Mouse (Mus musculus): ENCODE results near the gene Hist1h2bf.
"Not testable (repeated sequence)": the region's sequence is repeated elsewhere in the genome, so short reads cannot be mapped to it uniquely, and the experiment has no call there.

Hist1h2bf gene

DNA sequence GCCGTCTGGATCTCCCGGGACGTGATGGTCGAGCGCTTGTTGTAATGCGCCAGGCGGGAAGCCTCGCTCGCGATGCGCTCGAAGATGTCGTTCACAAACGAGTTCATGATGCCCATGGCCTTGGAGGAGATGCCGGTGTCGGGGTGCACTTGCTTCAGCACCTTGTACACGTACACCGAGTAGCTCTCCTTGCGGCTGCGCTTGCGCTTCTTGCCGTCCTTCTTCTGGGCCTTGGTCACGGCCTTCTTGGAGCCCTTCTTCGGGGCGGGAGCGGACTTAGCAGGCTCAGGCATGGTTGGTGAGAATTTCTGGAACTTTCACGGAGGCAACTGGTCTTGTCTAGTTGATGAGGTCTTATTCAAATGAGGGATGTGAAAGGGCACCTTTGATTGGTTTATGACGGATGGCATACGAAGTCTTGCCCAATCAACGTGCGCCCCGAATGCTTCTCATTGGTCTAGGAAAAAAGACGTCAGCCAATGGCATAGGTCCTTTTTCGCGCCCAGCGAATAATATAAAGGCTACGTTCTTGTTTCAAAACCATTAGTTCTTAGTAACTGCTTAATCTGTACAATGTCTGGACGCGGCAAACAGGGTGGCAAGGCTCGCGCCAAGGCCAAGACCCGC, at the start of gene Hist1h2bf, which contains the start of gene Hist1h2ad:
Gene Hist1h2bf (minus strand): TSS at position 299 of the 627 bp plus-strand sequence.
Gene Hist1h2ad (plus strand): TSS at position 484 of the 627 bp plus-strand sequence.
- DNase-seq, result peak; percentile 82 to 90

DNA sequence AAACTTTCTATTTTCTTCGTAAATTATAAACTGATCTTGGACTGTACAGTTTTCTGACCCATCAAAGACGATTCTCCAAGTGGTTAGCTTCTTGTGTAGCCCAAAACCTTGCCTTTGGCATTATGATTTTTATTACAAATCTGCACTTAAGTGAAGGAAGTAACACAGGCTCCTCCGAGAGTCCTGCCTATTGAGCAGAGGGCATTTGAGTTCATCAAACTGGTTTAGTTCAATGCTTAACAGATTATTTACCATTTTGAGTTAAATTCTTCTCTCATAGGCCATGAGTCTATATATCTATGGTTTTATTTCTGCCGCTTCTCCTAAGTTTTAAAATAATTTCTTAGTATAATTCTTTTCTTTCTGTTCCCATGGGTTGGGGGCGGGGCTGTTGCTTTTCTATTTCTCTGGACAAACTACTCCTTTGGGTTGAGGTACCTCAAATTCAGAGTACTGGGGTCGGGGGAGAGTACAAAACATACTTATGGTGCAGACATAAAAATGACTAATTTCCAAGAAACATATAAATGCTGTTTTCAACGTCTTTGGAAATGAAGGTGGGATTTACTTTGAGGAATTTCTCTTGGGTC, 49.0 kb upstream of the Hist1h2bf start:
- DNase-seq, result peak; percentile 10 to 52

GRCm38 (mm10) chr13:23622175-23622671, 48.2 kb upstream of the Hist1h2bf start, which contains the start of gene Hist1h1e:
Gene Hist1h1e (minus strand): TSS chr13:23622558.
- peak; percentile 91 to 93 for DNase-seq

DNA sequence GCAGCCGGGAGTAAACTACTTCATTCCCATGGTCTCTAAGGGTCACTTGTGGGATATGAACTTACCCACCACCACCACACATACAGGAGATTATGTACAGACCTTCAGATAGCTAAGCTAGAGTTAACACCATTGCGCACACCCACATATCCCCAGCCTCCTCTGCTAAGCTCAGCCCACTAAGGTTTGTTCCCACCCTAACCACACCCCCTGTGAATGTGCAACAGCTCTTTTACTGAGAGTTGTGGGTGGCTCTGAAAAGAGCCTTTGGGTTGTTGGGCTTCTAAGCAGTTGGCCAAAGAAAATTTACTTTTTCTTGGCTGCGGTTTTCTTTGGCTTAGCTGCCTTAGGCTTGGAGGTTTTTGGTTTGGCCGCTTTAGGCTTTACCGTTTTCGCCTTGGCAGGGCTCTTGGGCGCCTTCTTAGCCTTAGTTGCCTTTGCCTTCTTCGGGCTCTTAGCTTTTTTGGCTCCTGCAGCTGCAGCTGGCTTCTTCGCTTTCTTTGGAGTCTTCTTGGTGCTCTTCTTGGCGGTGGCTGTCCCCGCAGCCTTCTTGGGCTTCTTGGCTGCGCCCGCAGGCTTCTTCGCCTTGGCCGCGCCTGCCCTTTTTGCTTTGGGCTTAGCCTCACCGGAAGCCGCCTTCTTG, 47.7 kb upstream of the Hist1h2bf start:
- peak; percentile 73 to 81 for DNase-seq

- DNase-seq, result peak; percentile 73 to 88
Observed at GRCm38 (mm10) chr13:23620733-23621531, 46.9 kb upstream of the Hist1h2bf start, which contains the start of gene Hist1h2be. Gene Hist1h2be (minus strand): TSS chr13:23621124.

DNA sequence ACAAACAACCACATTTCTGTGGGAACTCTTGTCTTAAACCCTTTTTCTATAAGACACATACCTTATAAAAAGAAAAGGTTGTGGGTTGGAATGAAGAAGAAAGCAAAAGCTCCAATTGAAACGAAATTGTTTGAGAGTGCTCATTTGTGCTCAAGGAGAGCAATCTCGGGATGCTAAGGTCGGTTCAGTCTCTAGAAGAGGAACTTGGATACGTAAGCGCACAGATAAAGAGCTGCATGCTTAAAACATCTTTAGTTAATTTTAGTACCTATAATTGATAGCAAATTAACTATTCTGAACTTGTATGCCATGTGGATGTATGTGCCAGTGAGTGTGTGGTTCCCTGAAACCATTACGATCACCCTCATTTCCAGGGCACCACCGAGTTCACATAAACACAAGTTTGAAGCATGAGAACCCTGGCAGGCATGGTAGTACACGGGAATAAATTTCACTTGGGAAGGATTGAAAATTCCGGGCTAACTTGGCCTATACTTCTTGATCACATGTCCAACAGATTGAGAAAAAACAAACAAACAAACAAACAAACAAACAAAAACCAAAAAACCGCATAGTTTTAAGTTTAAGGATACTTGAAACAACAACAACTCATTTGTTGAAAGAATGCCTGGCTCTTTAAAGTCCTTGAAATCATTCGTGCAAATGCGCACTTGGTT, 46.2 kb upstream of the Hist1h2bf start:
- DNase-seq, result no peak

DNA sequence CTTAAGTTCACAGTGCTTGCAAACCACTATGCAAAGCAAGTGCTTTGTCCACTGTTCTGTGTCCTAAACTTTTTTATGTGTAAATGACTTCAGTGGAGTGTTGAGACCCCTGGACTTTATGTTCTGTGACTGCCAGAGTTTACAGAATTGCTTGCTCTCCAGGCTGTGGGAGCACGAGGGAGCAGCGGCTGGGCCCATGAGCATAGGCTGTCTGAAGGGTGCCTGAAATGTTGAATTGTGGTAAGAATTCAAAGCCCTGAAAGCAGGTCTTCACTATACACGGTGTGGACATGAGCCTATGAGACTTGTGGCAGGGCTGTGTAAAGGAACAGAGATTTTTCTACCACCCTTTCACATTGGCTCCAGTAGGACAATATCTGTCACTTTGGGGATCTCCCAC, 37.6 kb upstream of the Hist1h2bf start:
- DNase-seq, result no peak

DNA sequence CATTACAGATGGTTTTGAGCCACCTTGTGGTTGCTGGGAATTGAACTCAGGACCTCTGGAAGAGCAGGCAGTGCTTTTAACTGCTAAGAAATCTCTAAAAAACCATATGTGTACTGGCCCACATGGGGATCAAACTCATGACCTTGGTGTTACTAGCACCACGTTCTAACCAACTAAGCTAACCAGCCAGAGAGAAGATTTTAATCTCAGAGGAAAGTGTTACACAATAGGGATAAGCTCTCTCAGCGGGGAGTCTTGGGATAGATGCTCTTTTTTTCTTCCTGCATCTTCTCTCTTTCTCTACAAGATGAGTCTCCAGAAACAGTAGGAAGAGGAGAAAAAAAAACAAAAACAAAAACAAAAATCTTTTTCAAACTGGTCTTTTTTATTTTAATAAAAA, 36.4 kb upstream of the Hist1h2bf start:
- no peak for DNase-seq

- no peak for DNase-seq
Observed at GRCm38 (mm10) chr13:23609844-23610243, 35.8 kb upstream of the Hist1h2bf start.

GRCm38 (mm10) chr13:23609209-23609608, 35.2 kb upstream of the Hist1h2bf start:
- no peak for DNase-seq

DNA sequence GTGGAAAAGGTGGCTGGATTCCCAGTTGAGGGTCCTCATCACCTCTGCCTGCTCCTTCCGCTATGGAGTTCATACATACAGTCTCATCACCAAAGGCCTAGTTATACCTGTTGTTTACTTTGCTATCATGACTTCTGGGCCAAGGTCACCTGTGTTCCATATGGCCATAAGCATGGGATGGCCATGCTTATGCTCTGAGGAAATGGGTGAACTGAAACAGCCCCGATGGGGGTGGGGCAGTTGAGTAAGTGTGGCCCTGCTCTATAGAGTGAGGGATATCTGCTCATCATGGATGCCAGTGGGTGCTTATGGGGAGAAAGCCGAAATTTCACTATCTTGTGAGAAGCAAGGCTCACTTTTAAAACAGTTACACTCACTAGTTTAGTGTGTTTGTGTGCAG, 31.1 kb upstream of the Hist1h2bf start:
- DNase-seq, result no peak

- no peak for DNase-seq
Observed at GRCm38 (mm10) chr13:23604452-23604851, 30.5 kb upstream of the Hist1h2bf start.

GRCm38 (mm10) chr13:23603182-23603699, 29.2 kb upstream of the Hist1h2bf start:
- no peak for DNase-seq

GRCm38 (mm10) chr13:23597957-23598356, 24.0 kb upstream of the Hist1h2bf start:
- DNase-seq, result peak; percentile 62 to 92

DNA sequence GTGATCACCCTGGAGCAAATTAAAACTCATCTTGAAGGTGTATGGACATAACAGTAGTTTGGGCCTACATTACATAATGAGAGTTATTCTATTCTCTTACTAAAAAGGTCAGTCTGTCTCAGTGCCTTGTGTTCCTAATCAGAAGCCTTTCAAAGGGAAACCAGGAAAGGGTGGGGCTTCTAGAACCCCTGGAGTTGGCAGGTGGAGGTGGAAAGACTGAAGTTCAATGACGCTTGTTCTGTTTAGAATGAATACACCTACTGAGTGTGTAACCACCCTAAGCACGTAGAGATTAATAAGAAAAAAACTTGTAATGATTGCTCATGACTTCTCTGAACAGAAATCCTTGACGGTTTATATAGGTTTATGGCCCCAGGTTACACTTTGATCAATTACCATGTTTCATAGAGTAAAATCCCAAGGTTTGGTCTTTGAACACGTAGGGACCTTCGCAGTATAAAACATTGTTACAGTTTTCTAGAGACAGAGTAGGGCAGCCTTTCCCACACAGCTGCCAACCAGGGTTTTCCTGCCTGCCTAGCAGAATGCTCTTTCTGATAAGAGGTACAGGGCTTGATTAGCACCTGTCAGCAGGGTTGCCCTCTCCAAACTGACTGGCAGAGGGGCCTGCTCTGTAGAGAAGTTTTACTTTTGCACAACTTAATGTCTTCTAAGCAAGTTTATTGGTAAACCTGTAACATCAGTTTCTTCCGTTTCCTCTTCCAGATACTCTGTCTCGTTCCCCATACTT, 21.8 kb upstream of the Hist1h2bf start:
- DNase-seq, result no peak

GRCm38 (mm10) chr13:23595185-23595584, 21.2 kb upstream of the Hist1h2bf start:
- no peak for DNase-seq

DNA sequence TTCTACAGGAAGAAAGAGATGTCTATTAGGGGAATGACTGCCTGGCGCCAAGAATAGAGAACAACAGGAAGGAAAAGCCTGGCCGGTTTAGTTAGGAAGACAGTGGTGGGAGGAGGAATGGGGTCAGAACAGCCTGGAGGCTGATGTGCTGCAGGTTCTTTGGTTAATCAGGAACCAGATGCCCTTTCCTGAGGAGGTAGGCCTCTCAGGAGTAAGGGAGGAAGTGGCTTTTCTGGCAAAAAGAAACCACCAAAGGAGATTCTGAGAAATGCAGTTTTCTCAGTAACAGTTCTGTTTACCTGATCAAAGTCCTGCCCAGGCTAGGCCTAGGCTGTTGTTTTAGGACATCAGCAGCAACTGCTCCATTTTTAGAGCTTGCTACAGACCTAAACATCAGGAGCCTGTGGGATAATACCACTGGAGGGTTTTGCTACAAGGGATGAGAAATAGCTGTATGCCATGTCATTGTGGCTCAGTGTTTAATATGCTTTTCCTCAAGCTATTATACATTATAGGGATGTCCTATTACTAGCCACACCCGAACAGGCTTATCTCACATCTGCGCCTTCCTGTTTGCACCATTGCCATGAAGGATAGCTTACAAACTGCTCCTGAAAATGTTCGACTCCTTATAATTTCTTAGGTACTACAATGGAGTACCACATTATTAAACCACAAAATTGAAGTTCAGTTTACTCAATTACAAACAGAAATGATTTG, 19.2 kb upstream of the Hist1h2bf start:
- peak; percentile 36 to 38 for DNase-seq

DNA sequence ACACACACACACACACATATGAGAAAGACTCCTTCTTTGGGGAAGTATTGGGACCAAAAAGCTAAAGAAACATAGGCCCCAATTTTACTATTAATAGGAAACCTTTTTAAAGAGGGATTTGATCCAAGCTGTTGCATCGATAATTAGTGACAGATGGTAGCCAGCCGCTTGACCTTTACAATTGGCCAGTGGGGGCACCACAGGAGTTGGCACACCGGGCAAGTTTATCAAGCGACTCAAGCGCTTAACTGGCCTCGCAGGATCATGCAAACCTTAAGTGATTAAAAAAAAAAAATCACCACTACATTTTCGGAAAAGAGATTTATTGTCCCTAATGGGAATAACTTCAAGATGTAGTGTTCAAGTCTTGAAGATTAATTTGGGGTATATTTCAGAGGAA, 18.6 kb upstream of the Hist1h2bf start:
- no peak for DNase-seq

DNA sequence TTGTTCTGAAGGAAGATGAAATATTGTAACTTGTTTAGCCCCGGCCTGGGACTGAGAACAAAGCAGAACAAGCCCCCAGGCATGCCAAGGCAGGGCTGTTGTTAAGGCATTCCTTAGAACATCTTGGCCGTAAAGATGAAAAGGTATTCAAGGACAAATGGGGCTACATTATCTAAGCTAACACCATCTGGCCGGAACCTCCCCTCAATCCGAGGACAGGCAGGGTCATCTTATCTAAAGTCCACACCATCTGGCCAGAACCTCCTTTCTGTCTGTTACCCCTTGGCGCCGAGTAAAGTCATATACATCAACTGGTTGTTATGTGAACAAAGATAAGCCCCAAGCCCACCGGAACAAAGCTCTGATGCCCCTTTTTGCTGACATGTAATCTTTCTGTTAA, 17.9 kb upstream of the Hist1h2bf start:
- not testable (repeated sequence) for DNase-seq

DNA sequence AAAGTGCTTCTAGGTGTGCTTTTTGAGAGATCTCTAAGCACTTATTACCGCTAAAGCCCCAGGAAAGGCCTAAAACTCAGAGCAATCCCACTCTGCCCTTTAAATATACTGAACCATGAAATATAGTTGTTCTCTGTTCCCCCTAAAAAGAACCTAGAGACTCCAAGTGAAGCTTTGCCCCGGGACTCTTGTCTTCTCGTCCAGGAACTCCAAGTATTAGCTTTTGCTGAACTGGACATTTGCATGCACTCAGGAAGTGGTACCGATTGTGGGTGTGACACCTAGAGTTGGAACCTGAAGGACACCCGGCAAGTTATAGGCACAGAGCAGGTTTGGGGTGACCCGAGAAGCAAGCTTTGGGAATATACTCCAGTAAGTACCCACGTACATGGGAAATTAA, 17.2 kb upstream of the Hist1h2bf start:
- no peak for DNase-seq

GRCm38 (mm10) chr13:23586940-23587225, 12.9 kb upstream of the Hist1h2bf start:
- DNase-seq, result no peak

Data from kidney, postnatal 36 days (tissue).